Mouse (Mus musculus): ENCODE results near the gene Olfr1008.
"Not testable (repeated sequence)": the region's sequence is repeated elsewhere in the genome, so short reads cannot be mapped to it uniquely, and the experiment has no call there.

Olfr1008 gene

DNA sequence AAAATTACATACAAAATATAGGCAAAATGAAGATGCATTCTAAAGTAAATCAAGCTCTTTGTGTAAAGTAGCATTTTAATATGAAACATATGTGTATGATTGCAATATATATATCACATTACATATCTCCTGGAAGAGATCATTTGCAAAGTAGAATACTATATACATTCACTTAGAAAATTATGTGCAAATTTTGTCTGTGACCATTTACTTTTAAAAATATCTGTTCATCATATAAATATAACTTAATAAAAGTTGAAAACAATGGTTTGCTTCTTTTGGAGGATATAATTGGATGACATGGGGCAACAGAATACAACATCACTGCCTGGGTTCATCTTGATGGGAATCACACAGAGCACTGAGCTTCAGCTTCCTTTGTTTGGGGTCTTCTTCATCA lies at the start of gene Olfr1008:
Gene Olfr1008 (plus strand): TSS at position 301 of the 400 bp plus-strand sequence.
- no peak for DNase-seq (ENCODE audit: low read depth)

DNA sequence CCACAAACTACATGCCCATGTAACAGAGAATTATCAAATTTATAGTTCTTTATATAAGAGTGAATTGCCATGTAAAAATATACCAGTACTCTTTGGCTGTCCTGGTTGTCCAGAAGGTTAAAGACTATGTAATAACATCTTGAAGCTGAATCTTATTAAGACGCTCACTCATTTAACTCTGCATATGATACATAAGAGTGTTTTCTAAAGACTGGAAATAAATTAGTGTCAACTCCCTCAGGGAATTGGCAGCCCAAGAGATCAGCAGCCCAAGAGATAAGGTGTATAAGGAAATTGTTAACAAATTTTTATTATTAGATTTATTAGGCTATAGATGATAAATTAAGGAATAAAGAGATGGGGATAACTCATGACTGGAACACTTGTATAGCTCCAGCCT lies 38.6 kb upstream of the Olfr1008 start, which contains the start of gene Olfr1002:
Gene Olfr1002 (minus strand): TSS at position 101 of the 400 bp plus-strand sequence.
- DNase-seq (ENCODE audit: low read depth): no peak

DNA sequence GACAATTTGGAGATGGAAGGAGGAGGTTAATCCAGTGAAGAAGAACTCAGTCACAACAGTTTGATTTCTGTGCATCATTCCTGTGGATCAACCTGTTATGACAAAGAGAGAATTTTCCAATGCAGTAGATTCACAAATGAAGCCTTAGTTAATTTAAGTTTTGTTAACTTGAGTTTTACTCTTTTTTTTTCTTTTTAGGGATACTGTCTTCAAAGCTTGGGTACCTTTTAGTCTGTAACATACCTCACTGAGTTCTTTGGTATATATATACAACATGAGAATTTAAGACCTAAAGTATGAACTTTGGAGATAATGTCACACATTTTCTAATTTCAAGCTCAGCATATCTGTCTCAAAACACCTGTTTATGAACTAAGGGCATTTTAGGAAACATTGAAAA lies 24.9 kb upstream of the Olfr1008 start, which contains the start of gene Olfr154:
Gene Olfr154 (minus strand): TSS at position 101 of the 400 bp plus-strand sequence.
- not testable (repeated sequence) for DNase-seq (ENCODE audit: low read depth)

DNA sequence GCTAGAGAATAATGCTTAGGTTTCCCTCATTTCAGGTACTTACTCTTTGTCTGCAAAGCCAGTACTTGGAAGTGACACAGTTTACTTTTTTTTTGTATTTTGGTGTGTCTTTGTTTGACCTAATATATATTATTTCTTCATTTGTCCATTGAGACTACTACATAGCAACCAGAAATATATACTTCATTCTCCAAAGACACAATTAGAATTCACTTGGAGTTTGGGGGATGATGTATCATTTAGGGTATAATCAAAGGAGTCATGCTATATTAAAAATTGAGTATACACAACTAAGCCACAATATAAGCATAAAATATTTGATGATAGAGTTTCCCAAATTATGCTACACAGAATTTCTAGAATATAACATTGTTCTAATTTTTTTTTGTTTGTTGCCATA lies 10.6 kb upstream of the Olfr1008 start, which contains the start of gene Olfr1006:
Gene Olfr1006 (minus strand): TSS at position 101 of the 400 bp plus-strand sequence.
- no peak for DNase-seq (ENCODE audit: low read depth)

- DNase-seq (ENCODE audit: low read depth): not testable (repeated sequence)
Measured at GRCm38 (mm10) chr2:85710680-85711079, 21.4 kb downstream of the Olfr1008 start.

GRCm38 (mm10) chr2:85711159-85711558 lies 21.9 kb downstream of the Olfr1008 start:
- no peak for DNase-seq (ENCODE audit: low read depth)

GRCm38 (mm10) chr2:85715119-85715518 lies 25.9 kb downstream of the Olfr1008 start, which contains the start of gene Olfr1009:
Gene Olfr1009 (plus strand): TSS chr2:85715419.
- no peak for DNase-seq (ENCODE audit: low read depth)

DNA sequence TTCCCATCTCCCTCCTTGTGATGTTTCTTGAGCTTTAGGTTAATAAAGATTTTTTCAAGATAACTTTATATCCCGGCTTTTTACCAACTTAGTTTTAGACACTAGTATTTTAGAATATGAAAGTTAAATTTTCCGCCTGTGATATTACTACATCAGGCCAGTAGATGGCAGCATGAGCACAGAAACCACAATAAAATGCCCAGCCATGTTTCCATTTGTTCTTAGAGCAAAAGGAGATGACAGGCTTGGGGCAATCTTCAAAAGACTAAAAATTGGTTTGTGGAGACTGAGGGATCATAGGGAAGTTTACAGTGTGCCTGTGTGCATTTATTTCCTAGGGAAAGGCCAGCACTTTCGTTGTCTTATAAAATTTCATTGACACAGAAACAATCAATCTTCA lies 36.6 kb downstream of the Olfr1008 start:
- DNase-seq (ENCODE audit: low read depth): no peak
